Mouse (Mus musculus) gastrocnemius, postnatal 10 days (tissue): ENCODE measurements around the gene Ndc1. TPM values are rescaled to one million over a fixed set of nuclear protein-coding genes. Genes with fewer than 3 reads are reported as not detected.
"Not testable (repeated sequence)": the region's sequence is repeated elsewhere in the genome, so short reads cannot be mapped to it uniquely, and the experiment has no call there.

ENCODE experiments used
- DNase-seq: peaks from one replicate; pipeline ENCODE4 v3.0.0; 2021; ENCODE audit warnings: mixed read lengths
- long read RNA-seq, 2 experiments: library from polyadenylated mRNA; stranded (forward); transcript quantifications; one replicate each; pipeline ENCODE4 v2.0.0; 2021
- total RNA-seq, 2 experiments: library from RNA; stranded (reverse); gene quantifications; 2 replicates each; pipeline ENCODE4 v1.2.3; 2021

Ndc1 gene
- 1 to 10 TPM; 8.0 to 8.4 TPM for total RNA-seq
- long read RNA-seq, experiment 1, full-length matches to known transcripts = 9 of 12 reads
- long read RNA-seq, experiment 1, partial matches to known transcripts = 1 of 12 reads
- long read RNA-seq, experiment 1, other reads (novel, unspliced or antisense) = 2 of 12 reads
- long read RNA-seq, experiment 2, full-length matches to known transcripts = 8 of 12 reads
- long read RNA-seq, experiment 2, partial matches to known transcripts = 2 of 12 reads
- long read RNA-seq, experiment 2, other reads (novel, unspliced or antisense) = 2 of 12 reads

- DNase-seq = peak; percentile 80
Measured at GRCm38 (mm10) chr4:107367567-107368314, at the start of gene Ndc1. Ndc1 (plus strand) TSS chr4:107367784.

GRCm38 (mm10) chr4:107318646-107319045 lies 48.9 kb upstream of the Ndc1 start:
- no peak for DNase-seq

GRCm38 (mm10) chr4:107321041-107321440 lies 46.5 kb upstream of the Ndc1 start:
- no peak for DNase-seq

GRCm38 (mm10) chr4:107323113-107323512 lies 44.5 kb upstream of the Ndc1 start:
- no peak for DNase-seq

- no peak for DNase-seq
Measured at GRCm38 (mm10) chr4:107328530-107328929, 39.1 kb upstream of the Ndc1 start.

- no peak for DNase-seq
Measured at GRCm38 (mm10) chr4:107333514-107333913, 34.1 kb upstream of the Ndc1 start.

GRCm38 (mm10) chr4:107336356-107336755 lies 31.2 kb upstream of the Ndc1 start:
- DNase-seq = no peak

GRCm38 (mm10) chr4:107337455-107337854 lies 30.1 kb upstream of the Ndc1 start:
- no peak for DNase-seq

- no peak for DNase-seq
Measured at GRCm38 (mm10) chr4:107341354-107341753, 26.2 kb upstream of the Ndc1 start.

- no peak for DNase-seq
Measured at GRCm38 (mm10) chr4:107344612-107345011, 23.0 kb upstream of the Ndc1 start.

GRCm38 (mm10) chr4:107347221-107347620 lies 20.4 kb upstream of the Ndc1 start:
- DNase-seq = no peak

GRCm38 (mm10) chr4:107348529-107349310 lies 18.9 kb upstream of the Ndc1 start:
- DNase-seq = no peak

- no peak for DNase-seq
Measured at GRCm38 (mm10) chr4:107349311-107350008, 18.1 kb upstream of the Ndc1 start.

GRCm38 (mm10) chr4:107351368-107351767 lies 16.2 kb upstream of the Ndc1 start:
- no peak for DNase-seq

GRCm38 (mm10) chr4:107353612-107354011 lies 14.0 kb upstream of the Ndc1 start:
- no peak for DNase-seq

- no peak for DNase-seq
Measured at GRCm38 (mm10) chr4:107354126-107354525, 13.5 kb upstream of the Ndc1 start.

GRCm38 (mm10) chr4:107354543-107354942 lies 13.0 kb upstream of the Ndc1 start:
- no peak for DNase-seq

- DNase-seq = not testable (repeated sequence)
Measured at GRCm38 (mm10) chr4:107357172-107357571, 10.4 kb upstream of the Ndc1 start.

GRCm38 (mm10) chr4:107358460-107358859 lies 9.1 kb upstream of the Ndc1 start:
- DNase-seq = peak; percentile 15

- DNase-seq = no peak
Measured at GRCm38 (mm10) chr4:107360457-107361145, 7.0 kb upstream of the Ndc1 start.

- DNase-seq = no peak
Measured at GRCm38 (mm10) chr4:107362755-107363154, 4.8 kb upstream of the Ndc1 start.

GRCm38 (mm10) chr4:107363573-107363972 lies 4.0 kb upstream of the Ndc1 start:
- no peak for DNase-seq
